Mouse (Mus musculus) heart, postnatal 36 days (tissue): ENCODE data around the gene Lag3. TPM values are rescaled to one million over a fixed set of nuclear protein-coding genes. Genes with fewer than 3 reads are reported as not detected.
"Not testable (repeated sequence)": the region's sequence is repeated elsewhere in the genome, so short reads cannot be mapped to it uniquely, and the experiment has no call there.

ENCODE experiments used
- DNase-seq, 2 experiments: peaks; one replicate each; pipeline ENCODE4 v3.0.0; 2021 to 2022
- intact Hi-C: fragments of 180-260 bp; cut with DNase I; formaldehyde crosslinking; loops from one replicate; pipeline ENCODE4 v1.15.1; 2025
- total RNA-seq, 2 experiments: library from RNA; stranded (reverse); gene quantifications; 2 replicates each; pipeline ENCODE4 v1.2.3; 2021

Lag3 gene
- total RNA-seq, 2 experiments from 2014 or later = 0.19 to 0.43 TPM

DNA sequence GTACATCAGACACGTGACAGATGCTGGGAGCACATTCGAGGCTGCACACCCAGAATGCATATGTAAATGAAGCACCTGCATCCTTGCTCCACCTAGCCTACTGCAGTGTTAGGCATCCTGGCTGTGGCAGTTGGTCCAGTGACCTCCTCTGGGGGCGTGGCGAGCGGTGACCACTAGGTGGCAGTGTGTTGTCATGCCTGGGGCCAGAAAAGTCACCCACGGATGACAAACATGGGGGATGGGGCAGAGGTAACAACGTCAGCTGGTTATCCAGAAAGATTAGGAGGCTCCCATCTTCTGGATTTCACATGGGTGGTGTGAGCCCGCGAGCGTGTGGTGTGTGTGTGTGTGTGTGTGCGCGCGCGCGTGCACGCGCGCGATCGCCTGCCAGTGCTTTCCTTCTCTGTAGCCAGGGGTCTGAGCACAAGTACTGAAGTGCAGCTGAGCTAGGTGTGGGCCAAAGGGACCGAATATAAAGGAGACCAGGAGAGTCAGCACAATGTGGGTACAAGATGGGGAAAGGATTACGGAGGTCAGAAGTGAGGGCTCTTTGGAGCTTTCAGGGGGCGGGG lies 7.8 kb downstream of the Lag3 start:
- peak; percentile 97 to 98 for DNase-seq
- intact Hi-C loops = loop anchor here (1.0 to 5.0 kb wide), 7 partner anchors 14 to 181 kb away; partner anchors contain the start of genes Cops7a and Zfp384

GRCm38 (mm10) chr6:124901851-124902250 lies 9.7 kb downstream of the Lag3 start:
- DNase-seq = no peak
- intact Hi-C loops = loop anchor here (2.0 to 5.0 kb wide), 3 partner anchors 43 to 130 kb away; partner anchors contain the start of gene Zfp384

- peak; percentile 27 to 34 for DNase-seq
- intact Hi-C loops = loop anchor here (5.0 kb wide), 1 partner anchor 131 kb away; no protein-coding TSS in a partner anchor
Measured at GRCm38 (mm10) chr6:124900801-124901480, 10.6 kb downstream of the Lag3 start.

DNA sequence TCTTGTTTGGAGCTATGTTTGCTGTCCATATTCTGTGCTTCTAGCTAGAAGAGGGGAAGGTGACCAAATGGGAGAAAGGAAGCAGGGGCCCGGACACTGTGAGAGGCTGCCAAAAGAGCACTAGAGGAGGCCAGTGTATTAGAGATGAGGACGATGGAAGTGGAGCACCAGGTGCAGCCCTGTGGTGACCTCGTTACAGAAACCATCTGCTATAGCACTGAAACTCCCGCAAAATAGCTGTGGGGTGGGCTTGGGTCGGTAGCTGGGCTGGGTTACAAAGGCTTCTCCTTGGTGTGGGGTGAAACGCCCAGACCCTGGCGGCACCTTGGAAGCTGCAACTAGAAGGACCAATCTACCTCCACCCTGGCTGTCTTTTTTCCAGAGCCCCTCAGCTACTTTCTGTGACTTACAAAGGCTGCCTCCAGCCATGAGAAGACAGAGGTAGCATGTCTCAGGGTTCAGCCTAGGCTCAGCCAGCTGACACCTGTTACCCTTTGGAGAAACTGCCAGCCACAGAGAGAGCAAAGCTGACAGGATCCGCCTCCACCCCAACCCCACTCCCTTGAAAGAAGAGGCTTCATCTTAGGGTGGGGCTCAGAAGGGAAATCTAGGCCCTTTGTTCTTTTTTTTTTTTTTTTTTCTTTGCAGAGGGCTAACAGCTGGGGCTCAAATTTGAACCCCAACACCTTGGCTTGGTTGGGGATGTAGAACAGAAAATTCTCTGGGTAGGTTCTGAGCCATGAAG lies 11.3 kb downstream of the Lag3 start:
- DNase-seq = no peak
- intact Hi-C loops = loop anchor here (5.0 kb wide), 1 partner anchor 132 kb away; no protein-coding TSS in a partner anchor

- DNase-seq = no peak
- intact Hi-C loops = no loop called here
Measured at GRCm38 (mm10) chr6:124898359-124898758, 13.1 kb downstream of the Lag3 start.

- intact Hi-C loops = not testable (repeated sequence)
Measured at GRCm38 (mm10) chr6:124894113-124894512, 17.4 kb downstream of the Lag3 start.

GRCm38 (mm10) chr6:124890997-124891396 lies 20.5 kb downstream of the Lag3 start:
- no peak for DNase-seq
- intact Hi-C loops = no loop called here

More at GRCm38 (mm10) chr6:124894113-124894512, 17.4 kb downstream of the Lag3 start:
- not testable (repeated sequence) for DNase-seq

DNA sequence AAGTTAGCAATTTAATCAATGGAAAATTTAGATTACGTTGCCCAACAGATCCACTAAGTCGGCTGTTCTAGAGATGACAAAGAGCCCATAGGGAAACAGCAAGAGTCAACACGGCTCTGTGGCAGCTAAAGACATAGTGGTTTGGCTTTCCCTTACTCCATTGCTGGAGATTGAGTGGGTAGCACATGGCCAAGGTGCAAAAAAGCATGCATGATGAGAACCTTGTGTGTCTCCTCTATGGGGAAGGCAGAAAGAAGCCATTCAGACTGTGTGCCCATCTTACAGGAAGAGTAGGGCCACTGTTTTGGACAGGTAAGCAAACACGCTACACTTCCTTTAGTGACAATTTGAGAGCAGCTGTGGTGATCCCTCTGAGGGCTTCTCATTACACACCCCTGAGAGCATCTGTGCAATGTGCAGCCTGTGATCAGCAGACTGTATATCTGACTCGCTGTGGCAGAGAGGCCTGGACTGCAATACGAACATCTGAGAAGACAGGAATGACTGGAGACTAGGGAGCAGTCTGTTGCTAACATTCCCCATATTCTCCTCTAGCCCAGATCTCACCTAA lies 22.9 kb downstream of the Lag3 start:
- intact Hi-C loops = no loop called here
- no peak for DNase-seq

DNA sequence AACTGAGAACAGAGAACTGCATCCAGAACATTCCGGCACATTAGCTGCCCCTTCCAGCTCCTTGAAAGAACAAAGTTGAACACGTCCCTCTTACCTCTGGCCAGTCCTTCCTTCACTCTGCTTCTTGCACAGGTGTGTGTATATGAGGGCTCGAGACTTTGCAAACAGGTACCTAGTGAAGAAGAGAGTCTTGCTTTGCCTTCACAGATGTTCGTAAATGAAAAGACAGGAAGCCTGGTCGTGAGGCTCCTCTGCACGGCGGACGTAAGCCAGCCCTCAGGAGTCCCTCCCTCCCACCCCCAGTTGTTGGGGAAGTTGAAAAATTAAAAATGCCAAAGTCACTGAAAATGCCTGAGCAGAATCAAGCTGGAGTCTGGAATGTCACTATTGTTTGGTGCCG lies 23.5 kb downstream of the Lag3 start, which contains the start of gene Cd4:
Gene Cd4 (minus strand): TSS at position 236 of the 400 bp plus-strand sequence.
- no peak for DNase-seq
- intact Hi-C loops = no loop called here

DNA sequence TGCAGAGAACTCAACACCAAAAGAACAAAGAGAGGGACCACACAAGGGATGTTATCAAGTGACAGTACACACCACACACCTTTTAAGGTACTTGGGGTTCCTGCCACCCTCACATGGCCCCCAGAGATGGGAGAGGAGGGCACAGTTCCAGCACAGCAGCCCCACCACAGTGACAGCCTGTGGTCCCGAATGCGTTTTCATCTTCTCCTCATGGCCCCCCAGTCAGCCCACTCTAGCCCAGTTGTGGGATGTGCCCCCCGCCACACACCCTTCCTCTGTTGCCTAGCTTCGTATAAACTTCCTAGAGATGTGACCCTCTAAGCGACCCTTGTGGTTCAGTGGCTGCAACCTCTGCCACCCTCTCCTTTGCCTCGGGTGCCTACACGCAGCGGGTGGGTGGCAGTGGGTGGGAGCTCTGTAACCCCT lies 25.5 kb downstream of the Lag3 start:
- no peak for DNase-seq
- intact Hi-C loops = no loop called here

- peak; percentile 26 to 30 for DNase-seq
- intact Hi-C loops = no loop called here
Measured at GRCm38 (mm10) chr6:124884714-124885500, 26.6 kb downstream of the Lag3 start.

DNA sequence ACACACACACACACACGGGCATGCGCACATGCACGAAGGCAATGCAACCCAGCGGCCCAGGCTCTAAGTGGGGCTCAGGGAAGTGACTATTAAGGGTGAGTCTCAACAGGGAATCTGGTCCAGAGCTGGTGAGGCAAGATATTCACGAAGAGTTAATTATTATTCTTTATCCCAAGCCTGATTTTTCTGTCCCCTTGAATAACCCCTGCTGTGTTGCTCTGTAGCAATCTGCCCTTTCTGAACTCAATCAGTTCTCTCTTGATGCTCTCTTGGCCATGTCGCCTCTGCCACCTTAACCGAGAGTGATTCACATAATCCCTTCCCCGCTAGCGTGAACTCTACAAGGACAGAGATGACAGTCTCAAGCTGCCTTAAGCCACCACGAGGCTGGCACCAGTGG lies 28.2 kb downstream of the Lag3 start:
- intact Hi-C loops = no loop called here
- DNase-seq = no peak

- DNase-seq = no peak
- intact Hi-C loops = no loop called here
Measured at GRCm38 (mm10) chr6:124881821-124882220, 29.7 kb downstream of the Lag3 start.

DNA sequence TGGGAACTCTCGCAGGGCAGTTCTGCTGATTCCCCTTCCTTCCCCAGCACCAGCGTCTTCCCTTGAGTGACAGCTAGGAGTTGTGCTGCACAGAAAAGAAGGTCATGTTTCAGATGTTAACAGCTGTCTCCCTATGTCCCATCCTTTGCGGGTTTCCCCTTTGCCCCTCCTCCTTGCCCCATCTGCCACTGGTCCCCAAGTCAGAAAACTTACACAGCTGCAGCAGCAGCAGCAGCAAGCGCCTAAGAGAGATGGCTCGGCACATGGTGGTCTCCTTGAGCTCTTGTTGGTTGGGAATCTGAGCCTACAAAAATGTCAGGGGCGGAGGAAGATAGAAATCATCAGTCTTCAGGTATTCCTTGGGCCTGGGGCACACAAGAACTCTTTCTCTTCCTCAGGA lies 32.1 kb downstream of the Lag3 start:
- intact Hi-C loops = no loop called here
- no peak for DNase-seq

- DNase-seq = no peak
- intact Hi-C loops = no loop called here
Measured at GRCm38 (mm10) chr6:124874348-124874747, 37.2 kb downstream of the Lag3 start.

GRCm38 (mm10) chr6:124866560-124866959 lies 44.9 kb downstream of the Lag3 start:
- DNase-seq = no peak
- intact Hi-C loops = no loop called here

GRCm38 (mm10) chr6:124865766-124866362 lies 45.6 kb downstream of the Lag3 start:
- intact Hi-C loops = no loop called here

DNA sequence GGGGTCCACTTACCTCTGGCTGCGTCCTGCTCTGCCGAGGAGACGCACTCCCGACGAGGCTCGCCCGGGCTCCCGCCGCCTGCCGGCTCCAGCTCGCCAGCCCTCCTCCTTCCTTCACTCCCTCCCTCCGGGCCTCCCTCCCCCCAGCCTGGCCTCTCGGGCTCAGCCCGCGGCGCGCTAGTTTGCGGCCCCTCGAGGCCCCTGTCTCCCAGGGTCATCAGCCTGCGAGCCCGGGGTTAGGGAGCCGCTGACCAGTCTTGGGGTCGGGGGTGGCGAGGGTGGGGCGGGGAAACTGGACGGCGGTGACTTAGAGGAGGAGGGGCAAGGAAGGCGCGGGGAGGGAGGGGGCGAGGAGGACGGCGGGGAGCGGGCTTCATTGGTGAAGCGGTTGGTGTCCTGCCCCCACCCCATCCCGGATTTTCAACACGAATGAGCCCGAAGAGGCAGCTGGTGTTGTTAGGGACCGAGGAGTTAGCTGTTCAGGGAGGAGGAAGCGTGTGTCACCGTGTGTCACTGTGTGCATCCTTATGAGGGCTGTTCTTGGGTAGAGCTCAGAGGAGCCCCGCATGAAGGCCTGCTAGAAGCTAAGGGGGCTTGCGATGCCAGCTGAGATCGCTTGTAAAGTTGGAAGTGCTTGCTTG lies 47.7 kb downstream of the Lag3 start, which contains the start of gene Gpr162:
Gene Gpr162 (minus strand): TSS at position 326 of the 641 bp plus-strand sequence.
- peak; percentile 55 to 58 for DNase-seq
- intact Hi-C loops = no loop called here

More at GRCm38 (mm10) chr6:124865766-124866362, 45.6 kb downstream of the Lag3 start:
- no peak for DNase-seq

GRCm38 (mm10) chr6:124863125-124863657 lies 48.3 kb downstream of the Lag3 start:
- intact Hi-C loops = no loop called here
- DNase-seq = no peak
